Mouse (Mus musculus) induced T-regulatory cell, adult 2 months (primary cell): ENCODE measurements around the gene Prrc2b.
A peak's percentile ranks its signal among the peaks of the same experiment; 100 is the strongest.

Experiments used
- DNase-seq: peaks from one replicate; pipeline ENCODE4 v3.0.0-alpha.2; 2012; ENCODE audit warnings: low read depth

Prrc2b gene

DNA sequence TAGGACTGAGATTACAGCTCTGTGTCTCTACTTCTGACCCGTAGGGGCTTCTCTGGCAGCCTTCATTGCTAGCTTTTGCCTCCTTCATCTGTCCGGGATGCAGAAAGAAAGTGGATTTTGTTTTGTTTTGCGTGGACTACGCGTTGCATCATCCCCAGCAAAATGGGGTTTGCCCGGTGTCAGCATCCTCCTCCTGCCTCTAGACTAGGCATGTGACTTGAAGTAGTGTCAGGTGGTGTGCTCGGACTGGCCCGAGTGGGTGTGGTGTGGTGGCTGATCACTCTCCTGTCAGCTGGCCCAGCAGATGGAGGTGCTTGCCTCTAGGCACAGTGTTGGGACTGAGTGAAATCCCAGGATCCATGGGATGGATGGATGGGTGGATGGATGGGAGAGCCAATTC is 11.2 kb downstream of the Prrc2b start:
- DNase-seq, result peak; percentile 74

DNA sequence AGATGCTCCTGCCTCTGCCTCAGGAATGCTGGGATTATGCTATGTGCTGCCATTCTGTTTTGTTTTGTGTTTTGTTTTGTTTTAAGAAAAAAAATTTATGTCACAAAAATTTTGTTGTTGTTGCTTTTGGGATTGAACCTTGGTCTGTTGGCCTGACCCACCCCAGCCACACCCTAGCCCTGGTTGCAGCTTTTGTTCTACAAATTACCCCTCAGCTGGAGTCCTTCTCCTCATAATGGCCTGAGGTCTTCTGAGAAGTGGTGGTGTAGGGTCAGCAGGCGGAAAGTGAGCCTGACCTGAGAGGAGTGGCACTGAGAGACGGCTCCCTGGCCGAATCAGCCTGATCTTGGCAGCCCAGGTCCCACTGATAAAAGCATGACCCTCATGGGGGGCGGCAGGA is 11.8 kb downstream of the Prrc2b start:
- DNase-seq, result no peak

GRCm38 (mm10) chr2:32163057-32163456 is 12.2 kb downstream of the Prrc2b start:
- no peak for DNase-seq

- DNase-seq, result peak; percentile 81
Observed at GRCm38 (mm10) chr2:32164503-32164902, 13.6 kb downstream of the Prrc2b start.

GRCm38 (mm10) chr2:32165040-32165800 is 14.3 kb downstream of the Prrc2b start:
- DNase-seq, result peak; percentile 82

GRCm38 (mm10) chr2:32166581-32166980 is 15.7 kb downstream of the Prrc2b start:
- DNase-seq, result peak; percentile 73

DNA sequence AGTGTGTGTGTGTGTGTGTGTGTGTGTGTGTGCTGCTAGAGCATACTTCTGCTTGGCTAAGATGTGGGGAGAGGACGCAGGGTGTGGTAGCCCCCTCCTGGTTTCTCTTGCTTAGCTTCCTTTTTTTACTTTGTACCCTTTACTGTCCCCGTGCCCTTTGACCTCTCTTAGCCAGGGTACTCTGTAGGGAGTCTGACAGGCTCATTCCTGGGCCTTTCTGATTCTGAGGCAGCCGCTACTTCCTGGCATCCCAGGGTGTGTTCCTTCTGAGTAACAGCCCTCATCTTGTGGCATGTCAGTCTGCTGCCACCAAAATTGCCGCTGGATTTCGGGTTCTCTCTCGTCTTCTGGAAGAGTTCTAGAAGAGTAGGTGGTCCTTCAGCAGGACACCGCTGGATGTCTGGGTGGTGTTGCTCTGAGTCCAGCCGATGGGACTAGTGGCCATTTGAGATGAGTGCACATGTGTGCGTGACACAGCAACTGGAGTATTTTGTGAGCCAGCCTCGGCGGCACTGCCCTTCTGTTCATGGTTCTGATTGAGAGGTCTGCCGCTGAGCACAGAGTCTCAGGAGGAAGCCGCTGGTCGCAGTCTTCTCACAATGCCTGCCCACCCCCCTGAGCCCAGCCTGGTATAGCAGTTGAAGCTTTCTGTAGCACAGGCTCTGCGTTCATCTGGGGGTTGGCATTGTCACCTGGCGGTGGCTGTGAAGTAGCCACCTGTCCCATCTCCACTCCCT is 16.3 kb downstream of the Prrc2b start:
- no peak for DNase-seq

DNA sequence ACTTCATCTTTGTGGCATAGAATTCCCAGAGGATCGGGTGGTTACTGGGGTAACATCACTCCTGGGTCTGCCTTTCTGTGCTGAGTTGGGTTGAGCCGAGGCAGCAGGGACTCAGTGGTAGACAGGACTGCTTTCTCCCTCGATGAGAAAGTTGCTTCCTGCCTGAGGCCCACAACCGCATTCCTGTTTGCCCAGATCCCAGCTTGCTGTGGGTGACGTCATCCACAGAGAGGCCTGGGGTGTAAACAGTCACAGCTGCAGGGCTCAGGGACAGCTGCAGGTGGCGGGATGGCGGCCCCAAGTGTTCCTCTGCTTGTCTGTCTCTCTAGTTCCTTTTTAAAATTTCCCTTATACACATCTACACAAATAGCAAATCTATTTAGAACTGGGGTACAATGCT is 16.9 kb downstream of the Prrc2b start:
- DNase-seq, result peak; percentile 85

DNA sequence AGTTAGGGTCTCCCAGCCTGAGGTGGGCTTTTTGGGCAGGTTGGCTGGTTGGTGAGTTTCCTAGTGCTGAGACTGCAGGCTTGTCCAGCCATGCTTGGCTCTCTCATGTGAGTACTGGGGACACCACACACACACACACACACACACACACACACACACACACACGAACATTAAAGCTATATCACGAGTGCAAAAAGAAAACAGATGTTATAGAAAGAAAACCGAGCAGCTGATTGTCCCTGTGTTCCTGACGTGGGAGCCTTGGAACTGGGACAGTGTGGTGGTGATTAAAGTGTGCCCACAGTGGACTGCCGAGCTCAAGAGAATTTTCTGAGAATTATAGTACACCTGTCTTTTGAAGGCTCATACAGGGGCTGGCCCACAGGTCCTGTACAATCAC is 18.4 kb downstream of the Prrc2b start:
- DNase-seq, result no peak

GRCm38 (mm10) chr2:32170010-32170409 is 19.1 kb downstream of the Prrc2b start:
- no peak for DNase-seq

- no peak for DNase-seq
Observed at GRCm38 (mm10) chr2:32171658-32172433, 21.0 kb downstream of the Prrc2b start.

DNA sequence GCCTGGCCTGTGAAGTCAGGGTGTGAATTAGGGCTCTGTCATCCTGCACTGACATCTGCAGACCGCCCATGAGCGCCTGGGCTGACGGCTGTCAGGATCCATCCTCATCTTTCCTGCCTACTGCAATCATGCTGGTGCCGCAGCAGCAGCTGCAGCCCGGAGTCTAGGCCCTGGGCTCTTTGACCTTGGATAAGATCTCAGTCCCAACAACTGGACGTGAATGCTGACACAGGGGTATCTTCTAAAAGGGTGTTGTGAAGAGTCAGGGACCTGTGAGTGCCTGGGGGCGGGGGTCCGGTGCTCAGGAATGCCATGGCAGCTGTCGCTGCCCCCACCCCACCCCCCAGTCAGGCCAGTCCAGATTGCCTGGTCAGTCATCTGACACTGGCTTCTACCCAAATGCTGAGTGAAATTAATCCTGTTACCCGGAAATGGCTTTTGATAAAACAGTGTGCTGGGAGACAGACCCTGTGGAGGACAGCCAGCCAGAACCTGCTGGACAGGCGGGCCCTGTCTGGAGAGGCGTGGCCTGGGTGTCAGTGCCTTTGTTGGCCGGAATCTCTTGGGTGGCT is 23.4 kb downstream of the Prrc2b start:
- no peak for DNase-seq

GRCm38 (mm10) chr2:32175051-32175466 is 24.2 kb downstream of the Prrc2b start:
- DNase-seq, result no peak

DNA sequence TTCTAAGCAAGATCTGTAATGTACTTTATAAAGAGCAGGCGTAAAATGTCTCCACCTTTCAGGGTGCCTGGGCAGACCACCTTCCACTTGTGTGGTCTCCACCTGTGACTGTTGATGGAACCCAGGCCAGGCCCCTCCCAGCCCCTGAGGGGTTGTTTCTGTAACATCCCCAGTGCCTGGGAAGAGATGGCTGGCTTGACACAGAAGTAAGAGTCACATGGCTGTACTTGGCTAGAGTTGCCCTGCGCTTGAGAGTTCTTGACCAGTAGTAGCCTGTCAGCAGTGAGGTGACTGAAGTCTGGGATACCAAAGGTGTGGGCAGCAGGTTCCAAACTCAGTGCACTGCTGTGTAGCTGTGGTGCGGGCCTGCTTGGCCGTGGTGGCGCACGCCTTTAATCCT is 24.6 kb downstream of the Prrc2b start:
- no peak for DNase-seq

- no peak for DNase-seq
Observed at GRCm38 (mm10) chr2:32176848-32177247, 26.0 kb downstream of the Prrc2b start.

- no peak for DNase-seq
Observed at GRCm38 (mm10) chr2:32177397-32178060, 26.6 kb downstream of the Prrc2b start.

GRCm38 (mm10) chr2:32179363-32179762 is 28.5 kb downstream of the Prrc2b start:
- no peak for DNase-seq

GRCm38 (mm10) chr2:32180127-32180526 is 29.2 kb downstream of the Prrc2b start:
- DNase-seq, result peak; percentile 89

DNA sequence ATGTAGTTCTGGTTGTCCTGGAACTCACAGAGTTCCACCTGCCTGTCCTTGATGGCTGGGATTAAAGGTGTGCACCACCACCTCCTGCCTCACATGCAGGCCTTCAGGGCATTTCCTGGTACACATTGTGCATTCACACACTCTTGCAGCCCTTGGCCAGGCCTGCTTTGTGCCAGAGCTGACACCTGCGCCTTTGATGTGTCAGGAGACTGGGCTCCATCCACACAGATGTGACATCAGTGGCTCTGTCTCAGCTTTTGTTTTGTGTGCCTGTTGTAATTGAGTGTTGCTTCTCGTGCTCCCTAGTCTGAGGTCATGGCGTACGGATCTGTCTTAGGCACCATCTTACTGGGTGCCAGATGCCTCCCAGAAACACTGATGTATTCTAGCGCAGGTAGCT is 30.5 kb downstream of the Prrc2b start:
- DNase-seq, result no peak

- DNase-seq, result no peak
Observed at GRCm38 (mm10) chr2:32182119-32182518, 31.2 kb downstream of the Prrc2b start.

GRCm38 (mm10) chr2:32182676-32183296 is 31.9 kb downstream of the Prrc2b start:
- DNase-seq, result no peak
